Mouse (Mus musculus) limb, embryonic 10.5 days (tissue): ENCODE data around the gene Cacnb3. TPM values are rescaled to one million over a fixed set of nuclear protein-coding genes. Genes with fewer than 3 reads are reported as not detected.

Source experiments
- DNase-seq: peaks from one replicate; pipeline ENCODE4 v3.0.0-alpha.2; 2017; ENCODE audit warnings: low spot score
- H3K27ac ChIP-seq: fragments of 300-500 bp; sonication (generic); 2 replicates; pipeline ENCODE4 v1.5.1; 2016; ENCODE audit warnings: mild to moderate bottlenecking
- H3K27me3 ChIP-seq: fragments of 300-500 bp; sonication (generic); 2 replicates; pipeline ENCODE4 v1.6.1; 2016; ENCODE audit warnings: low read depth, mild to moderate bottlenecking; ENCODE audit not compliant: poor library complexity, severe bottlenecking
- H3K36me3 ChIP-seq: fragments of 300-500 bp; sonication (generic); 2 replicates; pipeline ENCODE4 v1.6.1; 2016; ENCODE audit warnings: mild to moderate bottlenecking, moderate library complexity
- H3K4me1 ChIP-seq: fragments of 300-500 bp; sonication (generic); 2 replicates; pipeline ENCODE4 v1.6.1; 2016
- H3K4me3 ChIP-seq: fragments of 300-500 bp; sonication (generic); 2 replicates; pipeline ENCODE4 v1.5.1; 2016; ENCODE audit warnings: mild to moderate bottlenecking, moderate library complexity
- H3K9me3 ChIP-seq: fragments of 300-500 bp; sonication (generic); replicated peaks from 2 replicates; pipeline ENCODE4 v1.6.1; 2016; ENCODE audit warnings: mild to moderate bottlenecking
- WGBS: fragments of 180-500 bp; shearing (Covaris S2); methylation state at CpG from one replicate; pipeline ENCODE4 v1.1.7; 2016; 5-methylcytosine and 5-hydroxymethylcytosine counted together
- polyA plus RNA-seq: library from polyadenylated mRNA; unstranded; fragments of >200 nt; fragmentation: Nextera tagmentation; extraction: Ambion mirVana; gene quantifications from 2 replicates; pipeline ENCODE4 v1.2.1, GENCODE M21; 2016

Gene Cacnb3
- polyA plus RNA-seq, 1 experiment from 2014 or later = 24.2 TPM

DNA sequence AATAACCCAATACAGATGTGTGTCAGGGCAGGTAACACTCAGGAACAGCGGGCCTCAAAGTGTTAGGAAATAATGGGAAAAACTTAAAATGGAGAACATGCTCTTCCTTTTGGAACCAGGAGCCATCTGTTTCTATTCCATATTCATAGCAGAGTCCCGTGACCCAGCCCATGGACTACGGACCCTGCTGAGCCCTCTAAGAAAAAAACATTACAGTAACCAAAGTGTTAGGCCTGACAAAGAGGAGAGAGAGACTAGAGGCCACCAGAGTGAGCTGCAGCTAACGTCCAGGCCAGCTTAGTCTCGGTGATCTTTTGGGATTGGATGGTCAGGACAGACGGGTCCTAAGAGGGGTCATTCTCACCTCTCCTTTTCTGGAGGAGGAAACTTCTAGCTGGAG lies 15.7 kb upstream of the Cacnb3 start:
- Histone ChIP-seq H3K27ac (peak overlapping the region; percentile 53; the same call in 1 of the 2 replicates), H3K4me3 (no peak overlapping the region), H3K27me3 (no peaks in the 10 kb centered on the region), H3K4me1 (peaks cover 36% of the 10 kb centered on the region), H3K9me3 (no peaks in the 10 kb centered on the region), H3K36me3 (no peaks in the 10 kb centered on the region)
- no peak for DNase-seq
- WGBS = 57% methylated on average over 6 of the region's 6 CpGs

DNA sequence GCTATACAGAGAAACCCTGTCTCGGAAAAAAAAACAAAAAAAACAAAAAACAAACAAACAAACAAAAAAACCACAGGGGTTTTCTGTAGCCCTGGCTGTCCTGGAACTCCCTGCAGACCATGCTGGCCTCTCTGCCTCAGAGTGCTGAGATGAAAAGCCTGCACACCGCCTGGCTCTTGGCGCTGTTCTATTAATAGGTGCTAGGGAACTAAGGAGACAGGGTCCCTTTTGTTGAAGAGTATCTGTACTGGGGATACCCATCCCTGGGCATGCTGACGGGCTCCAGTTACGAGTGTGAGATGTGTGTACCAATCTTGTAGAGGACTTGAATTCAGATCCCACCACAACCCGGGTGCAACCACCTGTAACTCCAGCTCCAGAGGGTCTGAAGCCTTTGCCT lies 14.9 kb upstream of the Cacnb3 start:
- DNase-seq = no peak
- Histone ChIP-seq H3K4me1 (peaks cover 31% of the 10 kb centered on the region), H3K27me3 (peaks cover 7% of the 10 kb centered on the region; the same call in 1 of the 2 replicates), H3K9me3 (no peaks in the 10 kb centered on the region), H3K36me3 (no peaks in the 10 kb centered on the region), H3K27ac (peak overlapping the region; percentile 42; the same call in 1 of the 2 replicates), H3K4me3 (no peak overlapping the region)
- 79% methylated on average over 6 of the region's 6 CpGs for WGBS

DNA sequence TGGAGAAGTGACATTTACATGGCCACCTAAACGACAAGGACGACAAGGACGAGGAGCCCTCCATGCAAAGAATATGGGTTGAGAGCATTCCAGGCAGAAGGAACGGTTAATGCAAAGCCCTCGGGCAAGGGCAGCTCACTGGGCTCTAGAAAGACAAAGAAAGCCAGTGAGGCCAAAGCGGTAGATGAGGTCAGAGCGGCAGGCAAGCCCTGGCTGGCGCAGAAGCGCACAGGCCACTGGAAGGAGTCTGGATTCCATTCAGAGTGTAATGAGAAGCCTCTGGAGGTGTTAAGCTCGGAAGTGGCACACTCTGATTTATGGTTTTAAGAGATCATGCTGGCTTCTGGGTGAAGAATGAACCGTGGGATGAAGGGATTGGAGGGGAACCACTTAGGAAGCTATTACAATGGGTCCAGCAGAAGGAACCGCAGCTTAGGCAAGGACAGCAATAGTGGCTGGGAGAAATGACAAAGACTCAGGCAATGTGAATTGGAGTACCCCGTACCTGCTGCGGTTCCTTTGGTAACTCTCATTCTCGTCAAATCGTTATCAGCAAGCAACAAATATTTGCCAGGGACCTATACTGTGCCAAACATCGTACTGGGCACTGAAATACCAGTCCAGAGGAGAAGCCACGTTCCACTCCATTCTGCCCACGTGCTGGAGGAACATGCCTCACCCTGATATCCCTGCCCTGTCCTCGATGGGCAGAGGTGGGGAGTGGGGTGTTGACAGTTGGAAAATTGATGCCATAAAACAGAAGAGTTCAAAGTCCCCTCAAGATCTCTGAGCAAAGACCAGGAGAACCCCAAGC lies 14.1 kb upstream of the Cacnb3 start:
- Histone ChIP-seq H3K27ac (peak overlapping the region; percentile 42; the same call in 1 of the 2 replicates), H3K4me3 (peak overlapping the region; percentile 23)

DNA sequence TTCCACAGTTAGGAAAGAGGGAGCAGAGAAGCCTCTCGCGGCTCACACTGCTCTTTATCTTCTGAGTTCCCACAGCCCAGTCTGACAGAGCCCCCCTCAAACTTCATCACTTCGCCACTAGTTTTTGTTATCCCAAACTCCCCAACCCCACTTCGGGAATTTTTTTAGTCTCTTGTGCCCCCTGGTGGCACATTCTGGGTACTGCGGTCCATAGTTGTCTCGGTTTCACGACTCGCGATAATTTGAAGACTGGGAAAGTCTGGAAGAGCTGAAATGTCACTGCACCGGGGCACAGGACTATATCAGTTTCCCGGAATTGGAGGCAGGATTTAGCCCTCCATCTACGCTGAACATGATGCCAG lies 13.5 kb upstream of the Cacnb3 start:
- peak overlapping the region; percentile 27; the same call in 1 of the 2 replicates for H3K27ac ChIP-seq
- H3K4me3 ChIP-seq = peak overlapping the region; percentile 23
- no peaks in the 10 kb centered on the region for H3K9me3 ChIP-seq
- peak; percentile 90 for DNase-seq
- H3K4me1 ChIP-seq = peaks cover 32% of the 10 kb centered on the region
- H3K27me3 ChIP-seq = peaks cover 10% of the 10 kb centered on the region; the same call in 1 of the 2 replicates
- 2% methylated on average over 12 of the region's 12 CpGs for WGBS
- H3K36me3 ChIP-seq = no peaks in the 10 kb centered on the region

More for the DNA sequence above, 14.1 kb upstream of the Cacnb3 start:
- Histone ChIP-seq H3K9me3 (no peaks in the 10 kb centered on the region), H3K4me1 (peaks cover 31% of the 10 kb centered on the region), H3K27me3 (peaks cover 7% of the 10 kb centered on the region; the same call in 1 of the 2 replicates), H3K36me3 (no peaks in the 10 kb centered on the region)
- WGBS = 32% methylated on average over 20 of the region's 20 CpGs
- peak; percentile 54 for DNase-seq

DNA sequence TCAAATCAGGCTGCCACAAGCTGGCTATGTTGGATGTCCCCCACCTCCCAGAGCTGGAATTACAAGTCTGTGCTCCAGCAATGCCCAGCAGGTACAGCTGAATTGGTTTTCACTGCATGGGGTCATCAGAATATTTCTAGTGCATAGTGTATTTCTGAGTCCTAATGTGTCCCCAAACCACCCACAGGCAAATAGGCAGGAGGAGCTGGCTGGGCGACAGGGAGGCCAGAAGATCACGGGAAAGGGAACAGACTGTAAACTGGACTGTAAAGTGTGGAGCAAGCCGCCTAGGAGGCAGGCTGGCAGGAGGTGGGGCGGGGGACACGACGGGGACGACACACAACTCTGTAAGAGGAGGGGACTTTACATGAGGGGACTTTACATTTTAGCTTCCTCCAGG lies 8.4 kb upstream of the Cacnb3 start:
- Histone ChIP-seq H3K36me3 (no peaks in the 10 kb centered on the region), H3K27me3 (peaks cover 28% of the 10 kb centered on the region), H3K4me1 (peaks cover 16% of the 10 kb centered on the region), H3K4me3 (0 out of 2 replicates have a peak overlapping the region, but pooled peaks have one; percentile 4), H3K27ac (no peak overlapping the region), H3K9me3 (no peaks in the 10 kb centered on the region)
- WGBS = 5% methylated on average over 7 of the region's 7 CpGs
- no peak for DNase-seq

DNA sequence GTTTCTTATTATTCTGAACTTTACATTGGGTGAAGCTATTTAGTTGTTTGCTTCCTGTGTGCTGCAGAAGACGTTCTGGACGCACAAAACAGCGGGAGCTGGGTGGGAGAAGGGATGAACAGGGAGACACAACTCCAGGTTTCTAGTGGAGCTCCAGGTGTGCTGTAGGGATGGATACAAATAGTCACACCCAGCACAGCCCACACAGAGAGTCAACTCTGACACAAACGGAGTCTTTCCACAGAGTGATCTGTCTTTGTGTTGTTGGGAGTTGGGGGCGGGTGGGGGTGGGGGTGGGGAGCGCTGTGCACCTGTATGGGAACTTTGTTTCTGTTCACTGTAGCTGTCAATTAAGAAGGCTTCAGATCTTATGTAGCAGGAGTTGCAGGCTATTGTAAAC lies 7.9 kb upstream of the Cacnb3 start:
- no peak overlapping the region for H3K4me3 ChIP-seq
- H3K4me1 ChIP-seq = peaks cover 16% of the 10 kb centered on the region
- peaks cover 31% of the 10 kb centered on the region for H3K27me3 ChIP-seq
- H3K36me3 ChIP-seq = no peaks in the 10 kb centered on the region
- H3K9me3 ChIP-seq = no peaks in the 10 kb centered on the region
- no peak for DNase-seq
- WGBS = 31% methylated on average over 6 of the region's 6 CpGs
- no peak overlapping the region for H3K27ac ChIP-seq

DNA sequence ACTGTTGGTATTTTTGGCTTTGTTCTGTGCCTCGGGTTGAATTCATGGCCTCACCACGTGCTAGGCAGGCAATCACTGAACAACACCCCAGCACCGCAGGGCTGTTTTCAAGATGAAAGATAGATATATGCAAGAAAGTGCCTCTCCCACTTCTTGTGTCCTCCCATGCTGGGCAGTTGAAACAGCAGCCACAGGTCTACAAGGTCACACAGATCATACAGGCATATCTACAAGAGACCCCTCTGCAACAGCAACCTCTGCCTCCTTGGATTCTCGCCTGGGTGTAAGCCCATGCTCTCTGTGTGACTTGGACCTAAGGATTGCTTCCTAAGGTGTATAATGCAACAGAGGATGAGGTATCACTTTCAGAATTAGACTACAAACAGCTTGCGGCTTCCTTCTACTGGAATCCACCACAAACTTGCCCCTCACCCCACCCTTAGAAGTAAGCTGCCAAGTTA lies 7.2 kb upstream of the Cacnb3 start:
- WGBS = 64% methylated on average over 5 of the region's 5 CpGs

DNA sequence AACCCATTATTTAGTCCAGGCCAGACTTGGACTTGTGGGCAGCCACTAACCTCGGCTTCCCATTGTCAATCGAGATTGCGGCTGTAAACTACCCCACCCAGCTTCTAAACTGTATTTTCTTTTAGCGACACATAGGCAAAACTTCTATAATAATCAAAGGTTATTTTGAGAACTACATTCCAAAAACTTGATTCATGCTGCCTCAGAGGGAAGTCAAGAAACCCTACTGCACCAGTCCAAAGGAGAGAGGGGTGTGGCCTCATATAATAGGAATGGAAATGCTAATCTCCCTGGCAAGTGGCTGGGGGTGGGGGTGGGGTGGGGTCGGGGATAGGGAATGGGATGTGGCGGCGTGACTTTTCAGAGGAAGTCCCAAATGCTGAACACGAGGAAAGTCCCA lies 4.6 kb upstream of the Cacnb3 start:
- Histone ChIP-seq H3K27me3 (peaks cover 56% of the 10 kb centered on the region), H3K36me3 (no peaks in the 10 kb centered on the region), H3K9me3 (no peaks in the 10 kb centered on the region), H3K4me3 (no peak overlapping the region), H3K4me1 (peaks cover 45% of the 10 kb centered on the region), H3K27ac (no peak overlapping the region)
- WGBS = 53% methylated on average over 8 of the region's 8 CpGs
- no peak for DNase-seq

More for the DNA sequence above, 7.2 kb upstream of the Cacnb3 start:
- no peak overlapping the region for H3K27ac ChIP-seq
- no peak for DNase-seq
- peaks cover 37% of the 10 kb centered on the region for H3K27me3 ChIP-seq
- H3K36me3 ChIP-seq = no peaks in the 10 kb centered on the region
- H3K9me3 ChIP-seq = no peaks in the 10 kb centered on the region
- H3K4me3 ChIP-seq = no peak overlapping the region
- peaks cover 20% of the 10 kb centered on the region for H3K4me1 ChIP-seq

DNA sequence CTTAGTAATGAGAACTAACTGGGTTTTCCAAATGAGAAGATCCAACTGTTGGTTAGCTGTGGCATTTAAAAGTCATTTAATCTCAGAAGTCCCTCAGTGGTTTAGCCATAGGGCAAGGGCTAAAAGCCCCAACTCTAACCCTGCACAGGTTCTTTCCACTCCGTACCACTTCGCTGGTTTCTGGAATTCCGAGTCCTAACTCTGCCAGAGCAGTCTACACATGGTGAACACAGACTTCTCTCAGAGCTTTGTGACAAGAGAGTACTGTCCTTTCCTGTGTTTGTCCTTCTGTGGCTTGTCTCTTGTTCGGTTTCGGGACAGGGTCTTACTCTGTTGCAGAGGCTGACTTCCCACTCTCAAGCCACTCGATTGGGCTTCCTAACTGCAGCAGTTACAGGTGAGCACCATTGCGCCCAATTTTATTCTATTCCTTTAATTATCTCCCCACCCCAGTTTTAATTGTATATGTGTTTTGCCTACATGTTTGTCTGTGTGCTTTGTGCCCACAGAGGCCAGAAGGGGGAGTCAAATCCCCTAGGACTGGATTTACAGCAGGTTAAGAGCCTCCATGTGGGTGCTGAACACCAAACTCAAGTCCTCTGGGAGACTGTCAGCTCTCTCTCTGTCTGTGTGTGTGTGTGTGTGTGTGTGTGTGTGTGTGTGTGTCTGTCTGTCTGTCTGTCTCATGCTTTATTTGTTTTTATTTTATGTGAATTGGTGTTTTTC lies 4.0 kb upstream of the Cacnb3 start:
- no peak for DNase-seq
- no peaks in the 10 kb centered on the region for H3K36me3 ChIP-seq
- no peak overlapping the region for H3K4me3 ChIP-seq
- H3K4me1 ChIP-seq = peaks cover 51% of the 10 kb centered on the region
- 86% methylated on average over 7 of the region's 7 CpGs for WGBS
- H3K27me3 ChIP-seq = peaks cover 62% of the 10 kb centered on the region
- no peak overlapping the region for H3K27ac ChIP-seq
- no peaks in the 10 kb centered on the region for H3K9me3 ChIP-seq

DNA sequence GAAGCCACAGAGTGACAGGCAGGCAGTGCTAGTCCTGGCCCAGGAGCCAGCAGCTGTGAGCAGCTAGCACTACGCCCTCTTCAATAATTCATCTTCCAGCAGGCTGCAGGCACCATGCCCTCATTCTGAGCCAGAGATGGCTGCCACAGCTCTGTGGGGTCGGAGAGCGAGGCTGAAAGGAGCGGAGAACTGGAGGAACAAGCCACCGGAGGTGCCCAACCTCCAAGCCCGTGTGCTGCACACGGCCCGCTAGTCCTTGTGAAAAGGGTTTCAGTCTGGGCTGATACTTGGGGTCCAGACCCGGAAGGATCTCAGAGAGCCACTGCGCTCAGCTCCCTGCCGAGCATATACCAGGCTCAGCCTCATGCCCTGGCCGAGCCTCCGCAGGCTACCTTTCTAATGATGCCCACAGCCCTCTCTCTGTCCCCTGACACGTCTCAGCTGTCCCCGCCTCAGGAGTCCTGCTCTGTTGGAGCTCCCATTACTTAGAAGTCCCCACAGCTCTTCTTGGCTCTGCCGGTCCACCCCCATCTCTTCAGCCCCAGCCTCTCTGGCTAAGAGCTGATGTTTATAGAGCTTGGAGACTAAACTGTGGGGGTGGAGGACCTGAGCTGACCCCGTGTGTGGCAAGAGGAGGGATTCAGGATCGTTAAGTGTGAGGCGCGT lies 1.9 kb upstream of the Cacnb3 start:
- 11% methylated on average over 20 of the region's 20 CpGs for WGBS
- DNase-seq = peak; percentile 67
- peak overlapping the region; percentile 31 for H3K4me3 ChIP-seq
- peaks cover 61% of the 10 kb centered on the region for H3K4me1 ChIP-seq
- H3K36me3 ChIP-seq = no peaks in the 10 kb centered on the region
- H3K27ac ChIP-seq = peak overlapping the region; percentile 78
- H3K27me3 ChIP-seq = peaks cover 66% of the 10 kb centered on the region
- no peaks in the 10 kb centered on the region for H3K9me3 ChIP-seq

DNA sequence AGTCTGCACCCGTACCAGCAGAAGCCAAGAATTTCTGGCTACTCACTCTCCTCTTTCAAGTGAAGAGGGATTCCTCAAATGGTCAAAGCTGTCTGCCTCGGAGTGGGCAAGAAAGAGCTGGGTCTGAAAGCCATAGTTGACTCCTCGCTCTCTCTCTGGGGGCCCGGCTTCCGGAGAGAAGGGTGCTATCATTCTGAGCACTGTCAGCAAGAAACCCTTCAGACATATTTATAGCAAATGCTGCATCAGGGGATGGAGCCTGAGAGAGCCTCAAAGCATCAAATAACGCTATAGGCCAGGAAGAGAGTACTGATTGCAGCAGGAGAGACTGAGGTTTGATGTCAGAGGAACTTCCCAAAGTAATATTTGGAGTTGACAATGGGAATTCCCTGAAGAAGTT lies 1.2 kb upstream of the Cacnb3 start:
- Histone ChIP-seq H3K4me3 (no peak overlapping the region), H3K27me3 (peaks cover 69% of the 10 kb centered on the region)

DNA sequence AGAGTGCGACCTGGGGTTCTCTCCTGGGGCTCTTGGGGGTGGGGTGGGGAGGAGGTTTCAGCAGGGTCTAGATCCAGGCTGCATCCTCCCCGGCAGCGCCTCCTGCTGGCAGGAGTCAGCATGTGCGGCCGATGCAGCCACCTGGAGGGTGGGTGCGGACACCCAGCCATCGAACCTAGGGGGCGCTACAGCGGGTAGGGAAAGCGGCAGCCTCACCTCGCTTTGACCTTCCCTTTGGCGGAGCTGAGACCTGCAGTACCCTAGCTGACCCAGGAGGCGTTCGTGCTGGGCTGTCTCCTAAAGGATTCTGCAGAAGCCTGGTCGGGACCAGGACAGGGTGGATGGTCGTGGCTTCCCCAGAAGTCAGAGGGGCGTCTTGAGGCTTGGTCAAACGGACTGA lies 853 bp downstream of the Cacnb3 start:
- DNase-seq = peak; percentile 92
- H3K27me3 ChIP-seq = peaks cover 90% of the 10 kb centered on the region
- H3K4me3 ChIP-seq = peak overlapping the region; percentile 87
- H3K4me1 ChIP-seq = peaks cover 82% of the 10 kb centered on the region
- H3K27ac ChIP-seq = peak overlapping the region; percentile 78
- WGBS = 0% methylated on average over 18 of the region's 18 CpGs
- H3K36me3 ChIP-seq = no peaks in the 10 kb centered on the region
- H3K9me3 ChIP-seq = no peaks in the 10 kb centered on the region

More for the DNA sequence above, 1.2 kb upstream of the Cacnb3 start:
- Histone ChIP-seq H3K27ac (peak overlapping the region; percentile 78), H3K36me3 (no peaks in the 10 kb centered on the region), H3K9me3 (no peaks in the 10 kb centered on the region), H3K4me1 (peaks cover 69% of the 10 kb centered on the region)
- WGBS = 54% methylated on average over 6 of the region's 6 CpGs
- DNase-seq = no peak
